Mouse (Mus musculus) lung, embryonic 16.5 days (tissue): ENCODE results near the gene Tcaf3. TPM values are rescaled to one million over a fixed set of nuclear protein-coding genes. Genes with fewer than 3 reads are reported as not detected.

Experiments used
- ATAC-seq: fragments of 200-750 bp; cut with Nextera tagmentation; 2 replicates; pipeline ENCODE4 v1.8.0; 2017; ENCODE audit warnings: low read depth, mild to moderate bottlenecking, moderate library complexity
- H3K27ac ChIP-seq: fragments of 300-500 bp; sonication (generic); 2 replicates; pipeline ENCODE4 v1.5.1; 2014; ENCODE audit warnings: mild to moderate bottlenecking, control low read depth, low read length
- H3K27me3 ChIP-seq: fragments of 300-500 bp; sonication (generic); 2 replicates; pipeline ENCODE4 v1.6.1; 2014; ENCODE audit warnings: low read depth, low read length, mixed read lengths; ENCODE audit not compliant: control insufficient read depth, insufficient read depth
- H3K36me3 ChIP-seq: fragments of 300-500 bp; sonication (generic); 2 replicates; pipeline ENCODE4 v1.6.1; 2014; ENCODE audit warnings: low read length; ENCODE audit not compliant: control insufficient read depth, insufficient read depth
- H3K4me1 ChIP-seq: fragments of 300-500 bp; sonication (generic); replicated peaks from 2 replicates; pipeline ENCODE4 v1.6.1; 2014; ENCODE audit warnings: low read length, mixed read lengths; ENCODE audit not compliant: control insufficient read depth, insufficient read depth
- H3K4me2 ChIP-seq: fragments of 300-500 bp; sonication (generic); 2 replicates; pipeline ENCODE4 v1.6.1; 2014; ENCODE audit warnings: low read depth, low read length, control low read depth
- H3K4me3 ChIP-seq: fragments of 300-500 bp; sonication (generic); 2 replicates; pipeline ENCODE4 v1.5.1; 2014; ENCODE audit warnings: mild to moderate bottlenecking, low read length, control low read depth
- H3K9ac ChIP-seq: fragments of 300-500 bp; sonication (generic); 2 replicates; pipeline ENCODE4 v1.6.1; 2014; ENCODE audit warnings: low read length, control low read depth
- H3K9me3 ChIP-seq: fragments of 300-500 bp; sonication (generic); 2 replicates; pipeline ENCODE4 v1.6.1; 2016; ENCODE audit warnings: low read length; ENCODE audit not compliant: control insufficient read depth
- WGBS: fragments of 180-500 bp; shearing (Covaris S2); extraction: QIAGEN DNeasy Blood & Tissue Kit; methylation state at CpG from one replicate; pipeline ENCODE4 v1.1.7; 2014; 5-methylcytosine and 5-hydroxymethylcytosine counted together
- polyA plus RNA-seq: library from polyadenylated mRNA; unstranded; fragments of >200 nt; fragmentation: Nextera tagmentation; extraction: Ambion mirVana; gene quantifications from 2 replicates; pipeline ENCODE4 v1.2.1, GENCODE M21; 2015

Gene Tcaf3
- polyA plus RNA-seq, 1 experiment from 2014 or later: not detected

- Histone ChIP-seq H3K9me3 (no peaks in the 10 kb centered on the region), H3K4me2 (no peak within 1 kb of the TSS), H3K4me3 (no peak within 1 kb of the TSS), H3K27ac (0 out of 2 replicates have a peak within 1 kb of the TSS, but pooled peaks have one; percentile 30), H3K27me3 (no peaks in the 10 kb centered on the region), H3K9ac (no peak within 1 kb of the TSS), H3K36me3 (no peaks in the 10 kb centered on the region), H3K4me1 (peaks cover 9% of the 10 kb centered on the region; the same call in 1 of the 2 replicates)
- peak; percentile 42 for ATAC-seq
- 47% methylated on average over 4 of the region's 4 CpGs for WGBS
Measured at GRCm38 (mm10) chr6:42547461-42547860, 50.0 kb downstream of the Tcaf3 start, which contains the start of gene Olfr455. Gene Olfr455 (minus strand): TSS chr6:42547587.

- Histone ChIP-seq H3K9me3 (no peaks in the 10 kb centered on the region), H3K4me3 (no peak overlapping the region), H3K4me1 (peaks cover 14% of the 10 kb centered on the region; the same call in 1 of the 2 replicates), H3K9ac (no peak overlapping the region), H3K27ac (0 out of 2 replicates have a peak overlapping the region, but pooled peaks have one; percentile 30), H3K27me3 (no peaks in the 10 kb centered on the region), H3K36me3 (no peaks in the 10 kb centered on the region), H3K4me2 (no peak overlapping the region)
- 67% methylated on average over 2 of the region's 2 CpGs for WGBS
- ATAC-seq: no peak
Measured at GRCm38 (mm10) chr6:42546180-42546579, 51.3 kb downstream of the Tcaf3 start.

- WGBS: 33% methylated on average over 2 of the region's 2 CpGs
- ATAC-seq: peak; percentile 68
- peaks cover 14% of the 10 kb centered on the region; the same call in 1 of the 2 replicates for H3K4me1 ChIP-seq
Measured at GRCm38 (mm10) chr6:42545451-42545885, 52.0 kb downstream of the Tcaf3 start.

GRCm38 (mm10) chr6:42544846-42545245 is 52.6 kb downstream of the Tcaf3 start:
- no peaks in the 10 kb centered on the region for H3K36me3 ChIP-seq
- H3K4me2 ChIP-seq: no peak overlapping the region
- H3K4me3 ChIP-seq: no peak overlapping the region
- ATAC-seq: no peak; the same call in 1 of the 2 replicates
- H3K27me3 ChIP-seq: no peaks in the 10 kb centered on the region
- peak overlapping the region; percentile 67 for H3K27ac ChIP-seq
- 13% methylated on average over 1 of the region's 1 CpGs for WGBS
- peaks cover 14% of the 10 kb centered on the region; the same call in 1 of the 2 replicates for H3K4me1 ChIP-seq
- H3K9me3 ChIP-seq: no peaks in the 10 kb centered on the region
- no peak overlapping the region for H3K9ac ChIP-seq

More at GRCm38 (mm10) chr6:42545451-42545885, 52.0 kb downstream of the Tcaf3 start:
- Histone ChIP-seq H3K9ac (no peak overlapping the region), H3K9me3 (no peaks in the 10 kb centered on the region), H3K4me3 (no peak overlapping the region), H3K27me3 (no peaks in the 10 kb centered on the region), H3K36me3 (no peaks in the 10 kb centered on the region), H3K27ac (peak overlapping the region; percentile 67), H3K4me2 (no peak overlapping the region)

GRCm38 (mm10) chr6:42542036-42543031 is 55.2 kb downstream of the Tcaf3 start:
- H3K27ac ChIP-seq: peak overlapping the region; percentile 85
- no peaks in the 10 kb centered on the region for H3K27me3 ChIP-seq
- H3K9me3 ChIP-seq: no peaks in the 10 kb centered on the region
- WGBS: 25% methylated on average over 4 of the region's 4 CpGs
- no peak overlapping the region for H3K4me2 ChIP-seq
- peak; percentile 72 for ATAC-seq
- H3K9ac ChIP-seq: no peak overlapping the region
- no peaks in the 10 kb centered on the region for H3K36me3 ChIP-seq
- no peak overlapping the region for H3K4me3 ChIP-seq
- peaks cover 10% of the 10 kb centered on the region; the same call in 1 of the 2 replicates for H3K4me1 ChIP-seq

GRCm38 (mm10) chr6:42540681-42541080 is 56.8 kb downstream of the Tcaf3 start:
- H3K9ac ChIP-seq: no peak overlapping the region
- no peaks in the 10 kb centered on the region for H3K9me3 ChIP-seq
- WGBS: 86% methylated on average over 1 of the region's 1 CpGs
- ATAC-seq: no peak
- no peaks in the 10 kb centered on the region for H3K27me3 ChIP-seq
- H3K4me2 ChIP-seq: no peak overlapping the region
- H3K27ac ChIP-seq: no peak overlapping the region
- no peak overlapping the region for H3K4me3 ChIP-seq
- H3K4me1 ChIP-seq: peaks cover 7% of the 10 kb centered on the region; the same call in 1 of the 2 replicates
- H3K36me3 ChIP-seq: no peaks in the 10 kb centered on the region

- no peaks in the 10 kb centered on the region for H3K9me3 ChIP-seq
- H3K27me3 ChIP-seq: no peaks in the 10 kb centered on the region
- H3K4me3 ChIP-seq: no peak overlapping the region
- peaks cover 4% of the 10 kb centered on the region; the same call in 1 of the 2 replicates for H3K4me1 ChIP-seq
- H3K27ac ChIP-seq: no peak overlapping the region
- ATAC-seq: no peak
- H3K4me2 ChIP-seq: no peak overlapping the region
- no peak overlapping the region for H3K9ac ChIP-seq
- 85% methylated on average over 1 of the region's 1 CpGs for WGBS
- H3K36me3 ChIP-seq: no peaks in the 10 kb centered on the region
Measured at GRCm38 (mm10) chr6:42539711-42540110, 57.8 kb downstream of the Tcaf3 start.
